Mouse (Mus musculus) urinary bladder, postnatal 36 days (tissue): ENCODE results near the gene Cryzl2.

Experiments used
- DNase-seq, 2 experiments: peaks; one replicate each; pipeline ENCODE4 v3.0.0; 2022; ENCODE audit warnings: low spot score in 2 of 2, mixed read lengths in 1 of 2

The Cryzl2 gene

GRCm38 (mm10) chr1:157525692-157526354 is 67.4 kb downstream of the Cryzl2 start:
- peak; percentile 8 to 43 for DNase-seq

GRCm38 (mm10) chr1:157526625-157527024 is 68.2 kb downstream of the Cryzl2 start:
- DNase-seq: no peak

GRCm38 (mm10) chr1:157532826-157533460 is 74.6 kb downstream of the Cryzl2 start:
- no peak for DNase-seq

GRCm38 (mm10) chr1:157535571-157535970 is 77.2 kb downstream of the Cryzl2 start:
- DNase-seq: no peak

- DNase-seq: no peak
Observed at GRCm38 (mm10) chr1:157536471-157536870, 78.1 kb downstream of the Cryzl2 start.

- no peak for DNase-seq
Observed at GRCm38 (mm10) chr1:157537636-157538035, 79.3 kb downstream of the Cryzl2 start.
